Mouse (Mus musculus) forebrain, embryonic 12.5 days (tissue): ENCODE measurements around the gene Alg5. TPM values are rescaled to one million over a fixed set of nuclear protein-coding genes. Genes with fewer than 3 reads are reported as not detected.

ENCODE experiments used
- ATAC-seq: fragments of 200-750 bp; cut with Nextera tagmentation; 2 replicates; pipeline ENCODE4 v1.8.0; 2017; ENCODE audit warnings: moderate TSS enrichment; ENCODE audit not compliant: low FRiP score
- H3K27ac ChIP-seq: fragments of 300-500 bp; sonication (generic); 2 replicates; pipeline ENCODE4 v1.5.1; 2016; ENCODE audit warnings: mild to moderate bottlenecking
- H3K27me3 ChIP-seq: fragments of 300-500 bp; sonication (generic); 2 replicates; pipeline ENCODE4 v1.6.1; 2016; ENCODE audit warnings: mild to moderate bottlenecking
- H3K36me3 ChIP-seq: fragments of 300-500 bp; sonication (generic); replicated peaks from 2 replicates; pipeline ENCODE4 v1.6.1; 2016; ENCODE audit warnings: mild to moderate bottlenecking
- H3K4me1 ChIP-seq: fragments of 300-500 bp; sonication (generic); 2 replicates; pipeline ENCODE4 v1.6.1; 2016
- H3K4me2 ChIP-seq: fragments of 300-500 bp; sonication (generic); 2 replicates; pipeline ENCODE4 v1.6.1; 2016; ENCODE audit warnings: mild to moderate bottlenecking, moderate library complexity
- H3K4me3 ChIP-seq: fragments of 300-500 bp; sonication (generic); replicated peaks from 2 replicates; pipeline ENCODE4 v1.5.1; 2016; ENCODE audit warnings: mild to moderate bottlenecking
- H3K9ac ChIP-seq: fragments of 300-500 bp; sonication (generic); 2 replicates; pipeline ENCODE4 v1.6.1; 2016; ENCODE audit warnings: mild to moderate bottlenecking
- H3K9me3 ChIP-seq: fragments of 300-500 bp; sonication (generic); 2 replicates; pipeline ENCODE4 v1.6.1; 2016
- WGBS: fragments of 180-500 bp; shearing (Covaris S2); methylation state at CpG from one replicate; pipeline ENCODE4 v1.1.7; 2016; 5-methylcytosine and 5-hydroxymethylcytosine counted together
- polyA plus RNA-seq: library from polyadenylated mRNA; unstranded; fragments of >200 nt; fragmentation: Nextera tagmentation; extraction: Ambion mirVana; gene quantifications from 2 replicates; pipeline ENCODE4 v1.2.1, GENCODE M21; 2016

The Alg5 gene
- polyA plus RNA-seq, 1 experiment from 2014 or later: 43.4 TPM

- no peak for ATAC-seq
- H3K27ac ChIP-seq: no peak overlapping the region
Measured at GRCm38 (mm10) chr3:54723741-54724500, 11.4 kb upstream of the Alg5 start.

GRCm38 (mm10) chr3:54725344-54725743 lies 10.0 kb upstream of the Alg5 start:
- peaks cover 74% of the 10 kb centered on the region for H3K36me3 ChIP-seq
- H3K9me3 ChIP-seq: no peaks in the 10 kb centered on the region
- no peaks in the 10 kb centered on the region for H3K4me1 ChIP-seq
- WGBS: 86% methylated on average over 2 of the region's 2 CpGs
- H3K27ac ChIP-seq: no peak overlapping the region
- H3K27me3 ChIP-seq: no peaks in the 10 kb centered on the region
- H3K9ac ChIP-seq: no peak overlapping the region
- no peak overlapping the region for H3K4me2 ChIP-seq
- no peak for ATAC-seq
- no peak overlapping the region for H3K4me3 ChIP-seq

More at GRCm38 (mm10) chr3:54723741-54724500, 11.4 kb upstream of the Alg5 start:
- H3K4me3 ChIP-seq: no peak overlapping the region
- H3K9ac ChIP-seq: no peak overlapping the region
- WGBS: 93% methylated on average over 10 of the region's 10 CpGs
- H3K27me3 ChIP-seq: no peaks in the 10 kb centered on the region
- H3K4me1 ChIP-seq: no peaks in the 10 kb centered on the region
- H3K9me3 ChIP-seq: no peaks in the 10 kb centered on the region
- H3K4me2 ChIP-seq: no peak overlapping the region
- H3K36me3 ChIP-seq: peaks cover 64% of the 10 kb centered on the region

GRCm38 (mm10) chr3:54727588-54727987 lies 7.8 kb upstream of the Alg5 start:
- Histone ChIP-seq H3K9me3 (no peaks in the 10 kb centered on the region), H3K9ac (no peak overlapping the region), H3K27me3 (no peaks in the 10 kb centered on the region), H3K4me1 (no peaks in the 10 kb centered on the region), H3K4me2 (no peak overlapping the region), H3K27ac (no peak overlapping the region), H3K4me3 (no peak overlapping the region), H3K36me3 (peaks cover 69% of the 10 kb centered on the region)
- no peak for ATAC-seq
- WGBS: 97% methylated on average over 2 of the region's 2 CpGs

- H3K36me3 ChIP-seq: peaks cover 69% of the 10 kb centered on the region
- H3K9ac ChIP-seq: no peak overlapping the region
- H3K4me1 ChIP-seq: no peaks in the 10 kb centered on the region
- H3K27me3 ChIP-seq: no peaks in the 10 kb centered on the region
- WGBS: 91% methylated on average over 6 of the region's 6 CpGs
- ATAC-seq: no peak
- H3K27ac ChIP-seq: no peak overlapping the region
- H3K9me3 ChIP-seq: no peaks in the 10 kb centered on the region
- no peak overlapping the region for H3K4me3 ChIP-seq
- H3K4me2 ChIP-seq: no peak overlapping the region
Measured at GRCm38 (mm10) chr3:54728100-54728499, 7.2 kb upstream of the Alg5 start.

- H3K4me2 ChIP-seq: no peak overlapping the region
- no peak overlapping the region for H3K4me3 ChIP-seq
- H3K27ac ChIP-seq: no peak overlapping the region
- ATAC-seq: no peak
- H3K4me1 ChIP-seq: peaks cover 11% of the 10 kb centered on the region
- 89% methylated on average over 8 of the region's 8 CpGs for WGBS
- no peaks in the 10 kb centered on the region for H3K9me3 ChIP-seq
- peaks cover 56% of the 10 kb centered on the region for H3K36me3 ChIP-seq
- no peak overlapping the region for H3K9ac ChIP-seq
- H3K27me3 ChIP-seq: no peaks in the 10 kb centered on the region
Measured at GRCm38 (mm10) chr3:54731626-54732150, 3.7 kb upstream of the Alg5 start.

- no peak overlapping the region for H3K27ac ChIP-seq
- ATAC-seq: no peak
- 94% methylated on average over 4 of the region's 4 CpGs for WGBS
- H3K4me3 ChIP-seq: no peak overlapping the region
- no peaks in the 10 kb centered on the region for H3K9me3 ChIP-seq
- H3K36me3 ChIP-seq: peaks cover 49% of the 10 kb centered on the region
- no peak overlapping the region for H3K9ac ChIP-seq
- H3K4me1 ChIP-seq: peaks cover 11% of the 10 kb centered on the region
- H3K27me3 ChIP-seq: no peaks in the 10 kb centered on the region
- H3K4me2 ChIP-seq: no peak overlapping the region
Measured at GRCm38 (mm10) chr3:54732371-54732770, 3.0 kb upstream of the Alg5 start.

GRCm38 (mm10) chr3:54734411-54735246 lies 710 bp upstream of the Alg5 start:
- H3K27ac ChIP-seq: peak overlapping the region; percentile 99
- peak overlapping the region; percentile 90 for H3K4me3 ChIP-seq
- peak overlapping the region; percentile 68 for H3K4me2 ChIP-seq
- H3K9me3 ChIP-seq: no peaks in the 10 kb centered on the region
- H3K9ac ChIP-seq: peak overlapping the region; percentile 93
- H3K36me3 ChIP-seq: peaks cover 38% of the 10 kb centered on the region
- peaks cover 11% of the 10 kb centered on the region for H3K4me1 ChIP-seq
- no peaks in the 10 kb centered on the region for H3K27me3 ChIP-seq
- ATAC-seq: peak; percentile 95
- WGBS: under 1% methylated on average over 84 of the region's 84 CpGs

- WGBS: 61% methylated on average over 18 of the region's 18 CpGs
- H3K4me2 ChIP-seq: peak overlapping the region; percentile 68
- no peak for ATAC-seq
- peaks cover 11% of the 10 kb centered on the region for H3K4me1 ChIP-seq
- H3K9me3 ChIP-seq: no peaks in the 10 kb centered on the region
- peak overlapping the region; percentile 99; the same call in 1 of the 2 replicates for H3K27ac ChIP-seq
- peak overlapping the region; percentile 93 for H3K9ac ChIP-seq
- H3K4me3 ChIP-seq: peak overlapping the region; percentile 90
- peaks cover 37% of the 10 kb centered on the region for H3K36me3 ChIP-seq
- H3K27me3 ChIP-seq: no peaks in the 10 kb centered on the region
Measured at GRCm38 (mm10) chr3:54736101-54736927, 975 bp downstream of the Alg5 start.

- no peak overlapping the region for H3K4me2 ChIP-seq
- H3K27ac ChIP-seq: no peak overlapping the region
- H3K4me3 ChIP-seq: no peak overlapping the region
- H3K9me3 ChIP-seq: no peaks in the 10 kb centered on the region
- ATAC-seq: no peak
- peaks cover 40% of the 10 kb centered on the region for H3K36me3 ChIP-seq
- WGBS: 96% methylated on average over 8 of the region's 8 CpGs
- peaks cover 11% of the 10 kb centered on the region for H3K4me1 ChIP-seq
- no peaks in the 10 kb centered on the region for H3K27me3 ChIP-seq
- H3K9ac ChIP-seq: no peak overlapping the region
Measured at GRCm38 (mm10) chr3:54737317-54737716, 2.0 kb downstream of the Alg5 start.

- no peak overlapping the region for H3K27ac ChIP-seq
- no peak overlapping the region for H3K4me2 ChIP-seq
- H3K4me1 ChIP-seq: no peaks in the 10 kb centered on the region
- no peak for ATAC-seq
- H3K36me3 ChIP-seq: peaks cover 76% of the 10 kb centered on the region
- H3K9me3 ChIP-seq: no peaks in the 10 kb centered on the region
- H3K27me3 ChIP-seq: no peaks in the 10 kb centered on the region
- no peak overlapping the region for H3K4me3 ChIP-seq
- no peak overlapping the region for H3K9ac ChIP-seq
- 97% methylated on average over 11 of the region's 11 CpGs for WGBS
Measured at GRCm38 (mm10) chr3:54741965-54742364, 6.6 kb downstream of the Alg5 start.

GRCm38 (mm10) chr3:54745799-54746198 lies 10.5 kb downstream of the Alg5 start:
- Histone ChIP-seq H3K27me3 (no peaks in the 10 kb centered on the region), H3K4me2 (no peak overlapping the region), H3K9ac (no peak overlapping the region), H3K4me1 (no peaks in the 10 kb centered on the region), H3K9me3 (no peaks in the 10 kb centered on the region), H3K36me3 (peaks cover 98% of the 10 kb centered on the region), H3K4me3 (no peak overlapping the region), H3K27ac (no peak overlapping the region)
- WGBS: 59% methylated on average over 5 of the region's 5 CpGs
- no peak for ATAC-seq

GRCm38 (mm10) chr3:54753411-54753810 lies 18.1 kb downstream of the Alg5 start:
- no peaks in the 10 kb centered on the region for H3K9me3 ChIP-seq
- no peak for ATAC-seq
- H3K4me3 ChIP-seq: no peak overlapping the region
- 76% methylated on average over 4 of the region's 4 CpGs for WGBS
- peaks cover 18% of the 10 kb centered on the region for H3K4me1 ChIP-seq
- H3K4me2 ChIP-seq: no peak overlapping the region
- no peak overlapping the region for H3K9ac ChIP-seq
- no peak overlapping the region for H3K27ac ChIP-seq
- H3K27me3 ChIP-seq: peaks cover 23% of the 10 kb centered on the region
- H3K36me3 ChIP-seq: peaks cover 37% of the 10 kb centered on the region
